Mouse (Mus musculus): ENCODE measurements around the gene Kcnd3.

Kcnd3 gene

DNA sequence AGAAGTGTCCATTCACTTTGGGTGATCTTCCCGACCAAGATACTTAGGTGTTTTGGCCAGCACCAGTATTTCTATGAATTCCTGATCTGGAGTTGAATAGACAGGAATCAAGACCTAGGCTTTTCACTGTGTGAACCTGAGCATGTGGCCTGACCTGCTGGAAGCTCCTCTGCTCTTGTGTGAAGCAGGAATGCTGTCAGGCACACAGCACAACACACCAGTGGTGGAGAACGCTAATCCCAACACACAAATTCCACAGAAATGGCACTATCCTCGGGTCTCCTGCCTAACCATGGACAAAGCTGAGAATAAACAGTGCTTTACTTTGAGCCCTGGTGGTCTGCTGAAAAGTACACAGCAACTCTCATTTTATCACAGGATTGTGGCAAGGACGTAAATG, 268.4 kb downstream of the Kcnd3 start:
- no peak for DNase-seq (ENCODE audit: low read depth, low spot score)

DNA sequence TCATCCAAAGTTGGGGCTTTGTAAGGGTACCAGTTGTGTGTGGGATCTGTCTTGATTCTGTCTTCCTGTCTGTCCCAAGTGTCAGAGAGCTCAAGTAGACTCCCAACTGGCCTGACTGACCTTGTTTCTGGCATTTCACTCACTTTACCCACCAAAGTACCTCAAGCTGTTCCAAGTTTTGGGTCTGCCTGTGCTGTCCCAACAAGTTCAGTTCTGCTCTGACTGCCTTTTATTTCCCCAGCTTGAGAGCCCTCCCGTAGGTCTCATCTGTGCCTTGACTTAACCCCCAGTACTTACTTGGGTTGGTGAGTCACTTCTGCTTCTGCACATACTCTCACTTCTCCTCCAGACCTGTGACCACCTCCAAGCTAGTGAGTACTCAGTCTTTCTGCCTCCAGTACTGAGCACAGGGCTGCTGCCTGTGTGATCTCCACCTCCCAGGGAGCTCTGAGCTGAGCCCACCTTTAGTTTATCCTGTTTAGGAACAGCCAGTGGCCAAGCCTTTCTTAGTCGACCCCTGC, 269.6 kb downstream of the Kcnd3 start:
- DNase-seq (ENCODE audit: low read depth, low spot score): no peak

GRCm38 (mm10) chr3:105722510-105722909, 270.4 kb downstream of the Kcnd3 start:
- DNase-seq (ENCODE audit: low read depth, low spot score): no peak

All from forelimb bud, embryonic 11.5 days (tissue).